Mouse (Mus musculus) embryonic fibroblast, embryonic 13.5 days (primary cell): ENCODE results near the gene Cyb5r1. TPM values are rescaled to one million over a fixed set of nuclear protein-coding genes. Genes with fewer than 3 reads are reported as not detected.
"Not testable (repeated sequence)": the region's sequence is repeated elsewhere in the genome, so short reads cannot be mapped to it uniquely, and the experiment has no call there.

Experiments
- H3K27ac ChIP-seq: 2 replicates; pipeline ENCODE4 v1.5.1; 2012; ENCODE audit warnings: low read length, control low read depth, inconsistent platforms; ENCODE audit not compliant: insufficient read depth
- H3K4me1 ChIP-seq: 2 replicates; pipeline ENCODE4 v1.6.1; 2011; ENCODE audit warnings: low read length; ENCODE audit not compliant: control insufficient read depth, insufficient read depth
- H3K4me3 ChIP-seq: 2 replicates; pipeline ENCODE4 v1.5.1; 2011; ENCODE audit warnings: mild to moderate bottlenecking, control low read depth, low read length; ENCODE audit not compliant: insufficient read depth
- CTCF ChIP-seq: IDR thresholded peaks from 2 replicates; pipeline ENCODE4 v1.5.1; 2011; ENCODE audit warnings: mild to moderate bottlenecking, control low read depth, low read length, moderate library complexity, borderline replicate concordance; ENCODE audit not compliant: insufficient read depth
- POLR2A ChIP-seq: IDR thresholded peaks from 2 replicates; pipeline ENCODE4 v1.6.1; 2011; ENCODE audit warnings: low read depth, mild to moderate bottlenecking, control low read depth, low read length, moderate library complexity
- polyA plus RNA-seq: library from polyadenylated mRNA; stranded (reverse); fragments of >200 nt; gene quantifications from 2 replicates; pipeline ENCODE4 v1.2.4, GENCODE M21; 2011; ENCODE audit warnings: low read depth; ENCODE audit not compliant: missing spikeins, insufficient read length

The Cyb5r1 gene
- polyA plus RNA-seq, 1 experiment, result 158 TPM

- Histone ChIP-seq H3K4me1 (no peaks in the 10 kb centered on the region), H3K4me3 (no peak overlapping the region), H3K27ac (no peak overlapping the region)
- TF ChIP-seq CTCF, result no peak
- no peak for TF ChIP-seq POLR2A
Observed at GRCm38 (mm10) chr1:134433002-134433401, 27.6 kb downstream of the Cyb5r1 start.

- Histone ChIP-seq H3K4me1 (no peaks in the 10 kb centered on the region), H3K4me3 (no peak overlapping the region), H3K27ac (no peak overlapping the region)
- no peak for TF ChIP-seq POLR2A
- no peak for TF ChIP-seq CTCF
Observed at GRCm38 (mm10) chr1:134433473-134433872, 28.1 kb downstream of the Cyb5r1 start.

- H3K4me3 ChIP-seq, result no peak overlapping the region
- H3K4me1 ChIP-seq, result no peaks in the 10 kb centered on the region
- no peak overlapping the region for H3K27ac ChIP-seq
- TF ChIP-seq CTCF, result no peak
- no peak for TF ChIP-seq POLR2A
Observed at GRCm38 (mm10) chr1:134435414-134435813, 30.1 kb downstream of the Cyb5r1 start.

GRCm38 (mm10) chr1:134440437-134440836, 35.1 kb downstream of the Cyb5r1 start:
- no peaks in the 10 kb centered on the region for H3K4me1 ChIP-seq
- no peak overlapping the region for H3K4me3 ChIP-seq
- H3K27ac ChIP-seq, result no peak overlapping the region
- TF ChIP-seq CTCF, result no peak
- no peak for TF ChIP-seq POLR2A

GRCm38 (mm10) chr1:134441737-134442136, 36.4 kb downstream of the Cyb5r1 start:
- not testable (repeated sequence) for H3K4me3 ChIP-seq, H3K4me1 ChIP-seq, H3K27ac ChIP-seq

- Histone ChIP-seq H3K4me3 (no peak overlapping the region), H3K27ac (no peak overlapping the region), H3K4me1 (no peaks in the 10 kb centered on the region)
- no peak for TF ChIP-seq CTCF
- no peak for TF ChIP-seq POLR2A
Observed at GRCm38 (mm10) chr1:134442394-134442793, 37.0 kb downstream of the Cyb5r1 start.

DNA sequence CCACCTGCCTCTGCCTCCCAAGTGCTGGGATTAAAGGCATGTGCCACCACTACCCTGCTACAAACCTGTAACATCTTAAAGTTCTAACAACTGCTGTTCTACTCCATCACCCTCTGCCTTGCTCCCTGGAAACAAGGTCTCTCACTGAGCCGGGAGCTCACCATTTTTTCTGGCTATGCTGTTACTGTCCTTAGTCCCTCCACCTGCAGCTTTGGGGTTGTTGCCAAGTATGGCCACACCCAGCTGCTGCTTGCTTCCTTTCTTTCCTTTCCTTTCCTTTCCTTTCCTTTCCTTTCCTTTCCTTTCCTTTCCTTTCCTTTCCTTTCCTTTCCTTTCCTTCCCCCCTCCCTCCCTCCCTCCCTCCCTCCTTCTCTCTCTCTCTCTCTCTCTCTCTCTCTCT, 37.9 kb downstream of the Cyb5r1 start:
- not testable (repeated sequence) for H3K27ac ChIP-seq, H3K4me1 ChIP-seq, H3K4me3 ChIP-seq

DNA sequence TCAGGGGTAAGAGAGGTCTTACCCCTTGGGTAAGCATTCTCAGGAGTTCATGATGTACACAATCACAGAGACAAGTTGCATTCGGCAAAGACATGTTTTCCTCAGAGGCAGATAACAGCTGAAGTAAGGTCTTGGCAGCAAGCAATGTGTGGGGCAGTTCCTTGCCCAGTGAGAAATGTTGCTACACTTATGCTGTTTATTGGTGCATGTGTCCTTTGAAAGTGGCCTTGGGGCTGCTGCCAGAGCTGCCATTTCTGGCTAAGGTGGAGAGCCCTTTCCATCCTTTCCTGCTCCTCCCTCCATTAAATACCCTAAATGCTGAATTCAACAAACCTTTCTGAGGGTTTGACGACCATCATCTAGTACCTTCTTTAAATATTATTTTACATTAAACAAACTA, 40.1 kb downstream of the Cyb5r1 start:
- TF ChIP-seq POLR2A, result no peak
- Histone ChIP-seq H3K4me3 (no peak overlapping the region), H3K4me1 (no peaks in the 10 kb centered on the region), H3K27ac (no peak overlapping the region)

- not testable (repeated sequence) for H3K4me3 ChIP-seq, H3K27ac ChIP-seq, H3K4me1 ChIP-seq
Observed at GRCm38 (mm10) chr1:134448537-134448936, 43.2 kb downstream of the Cyb5r1 start.

DNA sequence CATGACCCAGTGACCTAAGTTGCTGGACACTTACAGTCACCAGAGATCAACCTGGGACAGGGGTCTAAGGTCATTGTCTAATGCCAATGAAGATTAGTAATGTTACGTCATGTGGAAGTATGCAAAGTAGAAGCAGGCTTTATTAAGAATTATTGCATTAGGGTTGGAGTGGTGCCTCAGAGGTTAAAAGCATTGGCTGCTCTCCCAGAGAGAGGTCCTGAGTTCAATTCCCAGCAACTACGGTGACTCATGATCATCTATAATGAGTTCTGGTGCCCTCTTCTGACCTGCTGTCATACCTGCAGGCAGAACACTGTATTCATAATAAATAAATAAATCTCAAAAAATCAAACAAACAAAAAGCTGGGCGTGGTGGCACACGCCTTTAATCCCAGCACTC, 44.8 kb downstream of the Cyb5r1 start:
- Histone ChIP-seq H3K4me3 (no peak overlapping the region), H3K27ac (no peak overlapping the region), H3K4me1 (no peaks in the 10 kb centered on the region)
- no peak for TF ChIP-seq CTCF
- no peak for TF ChIP-seq POLR2A

DNA sequence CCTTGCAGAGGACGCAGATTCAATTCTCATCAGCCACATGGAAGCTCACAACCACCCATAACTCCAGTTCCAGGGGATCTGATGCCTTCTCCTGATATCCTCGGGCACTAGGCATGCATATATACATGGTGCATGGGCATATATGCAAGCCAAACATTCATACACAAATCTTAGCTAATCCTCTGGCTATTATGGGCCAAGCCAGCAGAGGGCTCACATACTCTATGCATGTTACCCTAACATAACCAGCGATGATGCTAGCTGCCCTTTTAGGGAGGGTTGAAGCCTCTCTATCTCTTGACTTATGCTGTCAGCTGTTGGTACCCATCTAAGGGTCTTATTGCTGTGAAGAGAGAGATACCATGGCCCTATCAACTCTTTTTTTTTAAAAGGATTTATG, 45.6 kb downstream of the Cyb5r1 start:
- H3K4me1 ChIP-seq, result no peaks in the 10 kb centered on the region
- TF ChIP-seq POLR2A, result no peak
- TF ChIP-seq CTCF, result no peak
- H3K4me3 ChIP-seq, result no peak overlapping the region
- no peak overlapping the region for H3K27ac ChIP-seq
